Mouse (Mus musculus) spleen, adult 2 months (tissue): ENCODE results near the gene Upf1. TPM values are rescaled to one million over a fixed set of nuclear protein-coding genes. Genes with fewer than 3 reads are reported as not detected.

ENCODE experiments used
- DNase-seq, 2 experiments: peaks; one replicate each; pipeline versions ENCODE4 v3.0.0 to v3.0.0-alpha.2; 2012 to 2021; ENCODE audit warnings: low spot score in 2 of 2, low read depth in 1 of 2
- H3K27ac ChIP-seq: fragments of 200-500 bp; 2 replicates; pipeline ENCODE4 v1.5.1; 2012; ENCODE audit warnings: low read length, inconsistent platforms; ENCODE audit not compliant: insufficient read depth
- H3K27me3 ChIP-seq: fragments of 200-500 bp; 2 replicates; pipeline ENCODE4 v1.6.1; 2012; ENCODE audit warnings: mild to moderate bottlenecking, moderate library complexity, low read length, inconsistent platforms; ENCODE audit not compliant: control insufficient read depth, insufficient read depth
- H3K36me3 ChIP-seq: fragments of 200-500 bp; 2 replicates; pipeline ENCODE4 v1.6.1; 2012; ENCODE audit warnings: mild to moderate bottlenecking, low read length, inconsistent platforms; ENCODE audit not compliant: control insufficient read depth, insufficient read depth
- H3K4me1 ChIP-seq: fragments of 200-500 bp; 2 replicates; pipeline ENCODE4 v1.6.1; 2011; ENCODE audit warnings: inconsistent platforms; ENCODE audit not compliant: control insufficient read depth, insufficient read depth, insufficient read length
- H3K4me3 ChIP-seq: fragments of 200-500 bp; 2 replicates; pipeline ENCODE4 v1.5.1; 2011; ENCODE audit warnings: mild to moderate bottlenecking, inconsistent platforms; ENCODE audit not compliant: insufficient read depth, insufficient read length; ENCODE audit errors: extremely low read depth
- CTCF ChIP-seq: fragments of 200-500 bp; IDR thresholded peaks from 2 replicates; pipeline ENCODE4 v1.5.1; 2011; ENCODE audit warnings: mild to moderate bottlenecking, inconsistent platforms; ENCODE audit not compliant: insufficient read depth, insufficient read length, insufficient replicate concordance; ENCODE audit errors: extremely low read depth
- POLR2A ChIP-seq: fragments of 200-500 bp; IDR thresholded peaks from 2 replicates; pipeline ENCODE4 v1.6.1; 2011; ENCODE audit warnings: low read depth, low read length, inconsistent platforms
- WGBS: fragments of 180-500 bp; shearing (Covaris S2); methylation state at CpG from one replicate; pipeline ENCODE4 v1.1.7; 2018; 5-methylcytosine and 5-hydroxymethylcytosine counted together
- polyA plus RNA-seq: library from polyadenylated mRNA; depleted of rRNA; stranded (reverse); fragments of >200 nt; gene quantifications from 2 replicates; pipeline ENCODE4 v1.2.3, GENCODE M21; 2012

Gene Upf1
- polyA plus RNA-seq, 1 experiment, result 38.9 TPM

DNA sequence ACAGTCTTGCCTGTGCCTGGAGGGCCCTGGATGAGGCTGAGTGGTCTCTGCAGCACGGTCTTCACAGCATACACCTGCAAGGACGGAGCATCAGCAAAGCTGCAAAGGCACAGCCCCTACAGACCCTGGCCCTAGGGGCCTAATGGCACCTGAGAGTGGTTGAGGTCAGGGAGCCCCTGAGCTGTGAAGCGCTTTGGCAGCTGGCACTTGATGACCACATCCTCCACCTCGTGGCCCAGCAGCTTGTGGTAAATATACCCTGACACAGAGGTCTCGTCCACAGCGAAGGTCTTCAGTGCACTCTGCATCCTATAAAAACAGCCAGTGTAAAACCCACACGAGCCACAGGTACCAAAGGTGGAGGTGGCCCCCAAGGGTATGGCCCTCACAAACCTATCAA is 14.1 kb downstream of the Upf1 start:
- peaks cover 71% of the 10 kb centered on the region for H3K36me3 ChIP-seq
- no peak for DNase-seq
- 79% methylated on average over 7 of the region's 7 CpGs for WGBS
- H3K4me3 ChIP-seq, result no peak overlapping the region
- H3K27ac ChIP-seq, result no peak overlapping the region
- TF ChIP-seq CTCF (no peak), POLR2A (no peak)
- no peaks in the 10 kb centered on the region for H3K27me3 ChIP-seq
- H3K4me1 ChIP-seq, result no peaks in the 10 kb centered on the region; the same call in 1 of the 2 replicates

DNA sequence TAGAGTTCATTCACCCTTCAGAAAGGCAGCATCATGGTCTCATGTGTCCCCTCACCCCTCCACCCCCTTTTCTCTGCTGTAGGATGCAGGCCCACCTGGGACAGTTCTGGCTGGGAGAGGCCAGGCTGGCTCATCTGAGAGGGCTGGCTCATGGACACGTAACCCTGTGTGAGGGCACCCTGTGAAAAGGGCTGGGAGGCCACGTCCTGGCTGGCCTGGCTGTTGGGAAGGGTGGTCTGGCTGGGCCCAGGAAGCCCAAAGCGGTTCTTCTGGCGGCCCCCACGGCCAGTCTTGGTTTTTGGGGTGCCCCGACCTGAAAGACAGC is 20.2 kb downstream of the Upf1 start:
- Histone ChIP-seq H3K4me1 (no peaks in the 10 kb centered on the region), H3K27ac (no peak overlapping the region), H3K4me3 (no peak overlapping the region), H3K27me3 (no peaks in the 10 kb centered on the region), H3K36me3 (peaks cover 63% of the 10 kb centered on the region)
- TF ChIP-seq POLR2A (no peak), CTCF (no peak)
- WGBS, result 93% methylated on average over 6 of the region's 6 CpGs
- DNase-seq, result no peak

DNA sequence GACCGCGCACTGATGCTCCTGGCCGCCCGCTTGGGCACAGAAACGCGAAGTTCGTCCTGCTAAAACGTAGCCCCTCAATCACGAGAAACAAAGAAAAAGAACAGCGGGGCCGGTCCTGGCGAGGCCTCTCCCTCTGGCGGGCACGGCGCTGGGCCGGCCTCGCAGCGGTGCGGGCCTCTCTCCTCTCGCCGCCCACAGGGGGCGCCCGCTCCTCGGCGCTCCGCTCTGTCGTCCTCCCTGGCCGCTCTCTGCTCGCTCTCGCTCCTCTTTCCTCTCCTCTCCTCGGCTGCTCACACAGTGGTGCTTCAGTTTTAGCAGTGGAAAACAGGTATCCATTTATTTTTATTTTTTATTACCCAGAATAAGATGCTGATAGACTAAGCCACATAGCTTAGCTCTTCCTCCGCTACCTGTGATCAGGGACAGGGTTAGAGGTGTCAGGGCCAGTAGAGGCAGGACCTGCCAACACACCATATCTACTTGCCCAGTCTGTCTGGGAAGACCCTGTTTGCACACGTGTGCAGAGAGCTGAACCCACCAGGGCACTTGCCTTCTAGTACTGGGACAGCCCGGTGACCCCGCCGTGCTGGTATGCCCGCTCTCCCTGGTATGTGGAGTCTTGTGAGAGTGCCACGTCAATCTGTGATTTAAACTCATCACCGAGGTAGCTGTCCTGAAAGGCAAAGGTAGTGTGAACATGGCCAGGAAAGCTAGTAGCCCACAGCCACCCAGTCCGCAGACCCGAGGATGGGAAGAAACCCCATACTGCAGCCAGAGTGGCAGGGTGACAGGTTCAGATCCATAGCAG is 20.8 kb downstream of the Upf1 start:
- Histone ChIP-seq H3K27me3 (no peaks in the 10 kb centered on the region), H3K27ac (no peak overlapping the region), H3K36me3 (peaks cover 57% of the 10 kb centered on the region), H3K4me1 (no peaks in the 10 kb centered on the region), H3K4me3 (no peak overlapping the region)
- 82% methylated on average over 41 of the region's 41 CpGs for WGBS
- TF ChIP-seq POLR2A (no peak), CTCF (no peak)
- no peak for DNase-seq

DNA sequence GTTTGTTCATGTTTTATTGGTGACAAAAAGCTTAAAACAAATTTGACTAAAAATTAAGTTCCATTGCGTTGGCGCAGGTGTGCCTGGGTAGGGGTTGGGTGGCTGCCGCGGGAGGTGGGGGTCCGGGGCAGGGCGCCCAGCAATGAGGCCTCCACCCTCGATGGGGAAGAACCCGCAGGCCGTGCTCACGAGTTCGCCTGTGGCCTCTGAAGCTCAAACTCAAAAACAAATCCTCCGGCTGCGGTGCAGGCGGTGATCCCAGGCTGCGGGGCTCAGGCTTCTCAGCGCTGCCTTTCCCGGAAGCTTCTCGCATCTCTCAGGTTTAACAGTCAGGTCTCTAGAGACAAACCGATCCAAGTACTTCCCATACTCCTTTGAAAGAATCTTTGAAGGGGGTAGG is 21.6 kb downstream of the Upf1 start:
- H3K27me3 ChIP-seq, result no peaks in the 10 kb centered on the region
- no peak for TF ChIP-seq CTCF
- TF ChIP-seq POLR2A, result no peak
- no peak for DNase-seq
- H3K4me1 ChIP-seq, result no peaks in the 10 kb centered on the region
- H3K36me3 ChIP-seq, result peaks cover 50% of the 10 kb centered on the region
- 97% methylated on average over 19 of the region's 19 CpGs for WGBS
- H3K4me3 ChIP-seq, result no peak overlapping the region
- H3K27ac ChIP-seq, result no peak overlapping the region

DNA sequence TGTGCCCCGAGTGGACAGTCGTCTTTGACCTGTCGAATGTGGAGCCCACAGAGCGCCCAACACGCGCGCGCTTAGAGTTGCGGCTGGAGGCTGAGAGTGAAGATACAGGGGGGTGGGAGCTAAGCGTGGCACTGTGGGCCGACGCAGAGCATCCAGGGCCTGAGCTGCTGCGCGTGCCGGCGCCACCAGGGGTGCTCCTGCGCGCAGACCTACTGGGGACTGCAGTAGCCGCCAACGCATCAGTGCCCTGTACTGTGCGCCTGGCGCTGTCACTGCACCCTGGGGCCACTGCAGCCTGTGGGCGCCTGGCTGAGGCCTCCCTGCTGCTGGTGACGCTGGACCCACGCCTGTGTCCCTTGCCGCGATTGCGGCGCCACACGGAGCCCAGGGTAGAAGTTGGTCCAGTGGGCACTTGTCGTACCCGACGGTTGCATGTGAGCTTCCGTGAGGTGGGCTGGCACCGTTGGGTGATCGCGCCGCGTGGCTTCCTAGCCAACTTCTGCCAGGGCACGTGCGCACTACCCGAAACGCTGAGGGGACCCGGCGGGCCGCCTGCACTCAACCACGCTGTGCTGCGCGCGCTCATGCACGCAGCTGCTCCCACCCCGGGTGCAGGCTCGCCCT is 22.2 kb downstream of the Upf1 start:
- TF ChIP-seq CTCF, result no peak
- TF ChIP-seq POLR2A, result no peak
- WGBS, result 86% methylated on average over 53 of the region's 53 CpGs
- peaks cover 46% of the 10 kb centered on the region for H3K36me3 ChIP-seq
- no peak overlapping the region for H3K4me3 ChIP-seq
- H3K4me1 ChIP-seq, result no peaks in the 10 kb centered on the region
- no peak for DNase-seq
- H3K27me3 ChIP-seq, result no peaks in the 10 kb centered on the region
- H3K27ac ChIP-seq, result no peak overlapping the region

DNA sequence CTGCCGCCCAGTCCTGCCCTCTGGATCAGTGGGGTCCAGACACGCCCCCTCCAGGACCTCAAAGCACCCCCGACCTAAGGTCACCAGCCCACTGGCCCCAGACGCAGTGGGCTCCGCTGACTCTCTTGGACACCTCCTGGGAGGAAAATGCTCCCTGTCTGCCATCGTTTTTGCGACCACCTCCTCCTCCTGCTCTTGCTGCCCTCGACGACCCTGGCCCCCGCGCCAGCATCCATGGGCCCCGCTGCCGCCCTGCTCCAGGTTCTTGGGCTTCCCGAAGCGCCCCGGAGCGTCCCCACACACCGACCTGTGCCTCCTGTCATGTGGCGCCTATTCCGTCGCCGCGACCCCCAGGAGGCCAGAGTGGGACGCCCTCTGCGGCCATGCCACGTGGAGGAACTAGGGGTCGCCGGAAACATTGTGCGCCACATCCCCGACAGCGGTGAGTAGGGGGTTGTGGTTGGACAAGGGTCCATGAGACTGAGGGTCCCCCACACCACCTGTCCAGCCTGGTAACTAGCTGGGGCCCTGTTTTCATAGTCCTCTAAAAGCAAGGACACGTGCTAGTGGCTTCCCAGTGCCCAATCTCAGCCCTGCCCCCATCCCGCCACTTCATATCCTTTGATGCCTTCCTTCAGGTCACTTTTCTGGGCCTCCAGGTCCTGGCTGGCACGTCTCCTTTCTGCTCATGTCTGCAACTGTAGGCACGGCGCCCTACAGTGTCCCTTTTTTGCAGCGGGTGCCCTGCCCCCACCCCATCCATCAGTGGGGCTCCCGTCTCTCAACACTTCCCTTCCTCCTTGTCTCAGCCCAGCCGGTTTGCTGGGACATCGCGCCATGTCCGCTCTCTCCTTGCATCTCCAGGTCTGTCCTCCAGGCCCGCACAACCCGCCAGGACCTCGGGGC is 23.0 kb downstream of the Upf1 start:
- no peak for DNase-seq
- no peaks in the 10 kb centered on the region for H3K4me1 ChIP-seq
- no peak for TF ChIP-seq CTCF
- TF ChIP-seq POLR2A, result no peak
- WGBS, result 42% methylated on average over 45 of the region's 45 CpGs
- H3K36me3 ChIP-seq, result peaks cover 41% of the 10 kb centered on the region
- H3K27me3 ChIP-seq, result no peaks in the 10 kb centered on the region
- H3K4me3 ChIP-seq, result no peak overlapping the region
- no peak overlapping the region for H3K27ac ChIP-seq
